Mouse (Mus musculus) hematopoietic stem cell, adult 5-6 weeks (primary cell): Measurements from ENCODE around the gene Kif26b. TPM values are rescaled to one million over a fixed set of nuclear protein-coding genes. Genes with fewer than 3 reads are reported as not detected.

Experiments used
- ATAC-seq, 2 experiments: fragments of 125-278 bp in 1 of 2; replicated peaks in 1 of 2; 2 replicates each; pipeline ENCODE4 v1.8.0; 2016 to 2017; ENCODE audit warnings: inconsistent platforms in 2 of 2, mild to moderate bottlenecking in 2 of 2, moderate number of reproducible peaks in 2 of 2, low read depth in 1 of 2, moderate TSS enrichment in 1 of 2; ENCODE audit not compliant: low FRiP score in 2 of 2, poor library complexity in 2 of 2, severe bottlenecking in 2 of 2, insufficient read depth in 1 of 2, low TSS enrichment in 1 of 2
- total RNA-seq: library from RNA; stranded (forward); fragments of 172-1452, 232-1000 nt; gene quantifications from 2 replicates; pipeline ENCODE4 v1.2.3, GENCODE M21; 2017

Gene Kif26b
- total RNA-seq, 1 experiment from 2014 or later, result 0.25 TPM

GRCm38 (mm10) chr1:178765650-178766049 lies 236.7 kb downstream of the Kif26b start:
- ATAC-seq, result no peak

DNA sequence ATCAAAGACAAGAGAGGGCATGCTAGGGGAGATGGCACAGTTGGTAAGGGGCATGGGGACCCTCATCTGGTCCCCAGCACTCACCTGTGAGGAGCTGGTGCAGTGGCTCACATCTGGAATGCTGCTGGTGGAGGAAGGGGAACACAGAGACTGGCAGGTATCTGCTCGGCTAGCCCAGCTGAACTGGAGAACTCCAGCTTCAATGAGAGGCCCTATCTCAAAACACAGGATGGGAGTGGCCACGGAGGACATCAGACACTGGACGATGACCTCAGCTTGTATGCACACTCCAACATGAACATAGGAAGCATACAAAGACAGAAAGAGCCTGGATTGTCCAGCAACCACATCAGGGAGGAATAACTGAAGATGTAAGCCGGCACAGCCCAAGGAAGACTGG lies 240.1 kb downstream of the Kif26b start:
- ATAC-seq, result no peak

DNA sequence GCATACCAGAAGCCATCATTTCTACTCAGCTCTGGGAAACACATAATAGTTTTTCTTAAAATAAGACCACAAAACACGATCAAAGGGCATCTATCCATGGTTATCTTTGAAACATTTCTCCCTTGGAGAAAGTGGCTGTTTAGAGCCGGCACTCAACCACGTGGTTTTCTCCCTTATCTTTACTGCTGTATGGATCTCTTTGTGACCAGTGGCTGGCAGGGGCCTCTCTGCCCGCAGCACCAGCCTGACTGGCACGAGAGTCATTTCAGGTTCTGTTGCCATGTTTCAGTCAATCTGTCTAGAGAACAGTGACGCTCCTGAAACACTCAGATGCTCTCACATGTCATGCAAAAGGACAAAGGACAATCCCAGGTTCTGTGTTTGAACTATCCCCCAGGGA lies 241.1 kb downstream of the Kif26b start:
- ATAC-seq, result no peak

- no peak for ATAC-seq
Measured at GRCm38 (mm10) chr1:178770626-178771362, 241.9 kb downstream of the Kif26b start.

- no peak for ATAC-seq
Measured at GRCm38 (mm10) chr1:178779742-178780141, 250.8 kb downstream of the Kif26b start.

- ATAC-seq, result no peak
Measured at GRCm38 (mm10) chr1:178784043-178784442, 255.1 kb downstream of the Kif26b start.

DNA sequence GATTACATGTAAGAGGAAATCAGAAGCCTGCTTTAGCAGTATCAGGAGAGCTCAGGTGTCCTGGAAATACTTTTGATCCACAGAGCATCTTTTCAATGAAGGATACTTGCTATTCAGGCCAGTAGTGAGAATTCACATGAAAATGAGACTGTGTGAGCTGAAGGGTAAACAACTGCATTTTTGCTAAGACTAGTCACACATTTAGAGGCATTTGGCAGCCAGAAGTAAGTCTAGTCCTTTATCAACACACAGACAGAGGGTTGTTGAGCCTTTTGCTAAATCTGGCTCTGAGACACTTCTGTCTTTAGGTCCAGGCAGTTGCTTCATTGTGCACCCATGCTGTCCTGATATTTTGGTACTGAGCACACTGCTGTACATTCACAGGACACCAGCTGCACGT lies 262.3 kb downstream of the Kif26b start:
- ATAC-seq, result no peak

GRCm38 (mm10) chr1:178792726-178793125 lies 263.8 kb downstream of the Kif26b start:
- ATAC-seq, result no peak

- no peak for ATAC-seq
Measured at GRCm38 (mm10) chr1:178794866-178795265, 265.9 kb downstream of the Kif26b start.

DNA sequence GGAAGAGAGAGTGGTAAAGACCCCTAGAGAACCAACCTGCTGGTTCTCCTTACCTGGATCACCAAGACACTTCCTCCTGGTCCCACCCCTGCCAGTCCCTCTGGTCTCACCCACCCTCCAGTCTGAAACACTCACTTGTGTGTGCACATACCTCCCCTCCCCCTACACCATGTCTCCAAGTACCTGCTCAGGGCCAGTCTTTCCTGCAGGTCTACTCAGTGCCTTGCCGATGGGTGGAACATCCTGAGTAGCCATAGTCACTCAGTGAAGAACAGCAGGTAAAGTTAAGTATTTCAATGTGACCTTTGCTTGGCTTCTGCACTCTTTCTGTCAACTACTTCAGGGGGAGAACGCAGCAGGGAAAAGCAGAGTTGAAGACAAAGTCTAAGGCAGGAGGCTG lies 268.5 kb downstream of the Kif26b start:
- no peak for ATAC-seq

DNA sequence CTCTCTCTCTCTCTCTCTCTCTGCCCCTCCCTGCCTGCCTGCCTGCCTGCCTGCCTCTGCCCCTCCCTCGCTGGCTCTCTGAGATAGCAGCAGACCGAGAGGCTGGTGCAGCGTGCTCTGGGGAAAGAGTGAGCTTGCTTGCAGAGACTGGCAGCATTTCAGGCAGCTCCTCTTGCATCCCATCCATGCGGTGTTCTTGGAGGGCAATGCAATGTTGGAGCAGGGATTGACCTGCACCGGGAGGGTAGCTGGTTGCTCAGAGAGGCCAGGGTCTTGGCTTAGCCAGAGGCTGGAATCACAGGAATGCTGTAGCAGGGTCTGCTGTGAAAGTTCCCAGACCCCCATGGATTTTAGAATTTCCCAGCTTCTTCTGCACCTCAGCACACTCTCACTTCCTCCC lies 269.4 kb downstream of the Kif26b start:
- 0 out of 4 replicates have a peak, but pooled peaks of 1 of the 2 experiments have one; percentile 29 for ATAC-seq

DNA sequence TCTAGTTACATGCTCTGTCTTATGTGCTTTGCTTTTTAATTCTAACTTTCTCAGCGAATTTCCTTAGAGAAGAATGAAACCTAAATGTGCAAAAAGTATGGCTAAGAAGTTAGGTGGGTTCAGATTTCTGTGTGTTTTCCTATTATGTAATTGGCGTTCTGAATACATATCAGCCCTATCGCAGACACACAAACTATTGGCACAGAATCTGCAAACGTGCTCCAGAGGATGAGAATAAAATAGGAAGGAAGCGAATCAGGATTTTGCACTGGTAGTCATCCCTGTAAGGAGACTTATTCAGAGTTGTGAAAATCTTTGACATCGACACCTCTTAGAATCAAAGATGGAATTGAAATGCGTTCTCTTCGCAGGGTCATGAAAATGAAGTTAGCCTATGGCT lies 270.0 kb downstream of the Kif26b start:
- no peak for ATAC-seq

DNA sequence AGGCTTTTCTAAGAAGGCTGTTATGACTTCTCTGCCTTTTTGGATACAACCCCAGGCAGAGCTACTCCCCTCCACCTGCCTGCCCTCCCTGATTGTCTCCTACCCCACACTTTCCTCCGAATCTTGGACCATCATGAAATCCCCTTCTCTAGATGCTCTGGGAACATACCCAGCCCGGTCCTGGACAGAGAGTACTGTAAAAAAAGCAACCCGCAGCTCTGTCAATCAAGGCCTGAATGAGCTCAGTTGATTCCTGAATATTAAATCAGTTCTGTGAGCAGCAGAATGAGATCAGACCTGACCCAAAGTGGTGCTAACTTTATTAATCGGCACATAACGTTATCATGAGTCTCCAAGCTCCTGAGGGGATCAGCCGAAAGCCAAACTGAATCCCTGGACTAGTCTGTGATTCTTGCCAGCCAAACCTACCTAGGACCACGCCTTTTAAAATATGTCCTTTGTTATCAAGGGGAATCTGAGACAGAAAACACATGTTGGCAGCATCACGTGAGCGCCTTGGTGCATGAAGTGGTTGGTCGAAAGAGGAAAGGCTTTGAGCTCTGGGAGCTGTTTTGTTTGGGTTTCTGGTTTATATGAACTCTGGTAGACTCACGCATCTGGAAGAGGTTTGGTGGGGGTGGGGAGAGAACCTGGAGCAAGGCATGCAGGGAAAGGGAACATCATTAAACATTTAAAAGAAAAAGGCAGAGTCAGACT lies 271.1 kb downstream of the Kif26b start:
- ATAC-seq, result no peak

GRCm38 (mm10) chr1:178803155-178803554 lies 274.2 kb downstream of the Kif26b start:
- ATAC-seq, result no peak

- ATAC-seq, result no peak
Measured at GRCm38 (mm10) chr1:178817476-178817875, 288.6 kb downstream of the Kif26b start.

DNA sequence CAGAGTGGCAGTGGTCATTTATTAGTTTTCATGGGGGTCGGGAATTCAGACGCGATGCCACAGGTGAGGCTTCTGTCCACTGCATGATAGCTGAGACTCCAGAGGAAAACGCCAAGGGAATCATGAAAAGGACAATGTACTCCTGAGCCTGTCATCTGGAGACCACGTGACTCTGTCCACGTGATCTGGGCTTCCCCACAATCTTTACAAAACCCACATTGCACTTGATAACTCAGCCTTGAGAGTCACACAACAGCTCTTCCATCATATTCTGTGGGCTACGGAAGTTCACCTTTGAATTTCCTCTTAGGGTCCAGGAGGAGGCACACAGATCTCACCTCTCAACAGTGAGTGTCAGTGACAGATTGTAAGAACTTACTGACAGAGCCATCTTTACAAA lies 290.1 kb downstream of the Kif26b start:
- ATAC-seq, result no peak

- no peak for ATAC-seq
Measured at GRCm38 (mm10) chr1:178820079-178820478, 291.2 kb downstream of the Kif26b start.

GRCm38 (mm10) chr1:178820556-178821435 lies 291.9 kb downstream of the Kif26b start:
- ATAC-seq, result no peak
